Mouse (Mus musculus) cerebellum, adult 2 months (tissue): ENCODE results near the gene Peli2.

Experiments
- CTCF ChIP-seq: fragments of 200-500 bp; IDR thresholded peaks from 2 replicates; pipeline ENCODE4 v1.5.1; 2011; ENCODE audit warnings: low read depth, mild to moderate bottlenecking, control low read depth, low read length, moderate library complexity, borderline replicate concordance; ENCODE audit not compliant: insufficient read depth
- POLR2A ChIP-seq: fragments of 200-500 bp; IDR thresholded peaks from 2 replicates; pipeline ENCODE4 v1.6.1; 2011; ENCODE audit warnings: low read length, control low read depth, borderline replicate concordance; ENCODE audit not compliant: insufficient read depth

GRCm38 (mm10) chr14:48249909-48250308 lies 129.3 kb downstream of the Peli2 start:
- TF ChIP-seq CTCF (no peak), POLR2A (no peak)
